Mouse (Mus musculus) liver, adult 2 months (tissue): ENCODE measurements around the gene Treml4.

Experiments used
- CTCF ChIP-seq: fragments of 200-500 bp; IDR thresholded peaks from 2 replicates; pipeline ENCODE4 v1.5.1; 2011; ENCODE audit warnings: low read depth, low read length, control low read depth
- POLR2A ChIP-seq: fragments of 200-500 bp; IDR thresholded peaks from 2 replicates; pipeline ENCODE4 v1.6.1; 2011; ENCODE audit warnings: low read length, control low read depth; ENCODE audit not compliant: insufficient read depth; ENCODE audit errors: extremely low read depth

GRCm38 (mm10) chr17:48249501-48249900, 14.6 kb upstream of the Treml4 start:
- TF ChIP-seq POLR2A (no peak), CTCF (no peak)
